Mouse (Mus musculus): Measurements from ENCODE around the gene Glud1. TPM values are rescaled to one million over a fixed set of nuclear protein-coding genes. Genes with fewer than 3 reads are reported as not detected.

The Glud1 gene
- polyA plus RNA-seq, 1 experiment from 2014 or later = 92.8 TPM

DNA sequence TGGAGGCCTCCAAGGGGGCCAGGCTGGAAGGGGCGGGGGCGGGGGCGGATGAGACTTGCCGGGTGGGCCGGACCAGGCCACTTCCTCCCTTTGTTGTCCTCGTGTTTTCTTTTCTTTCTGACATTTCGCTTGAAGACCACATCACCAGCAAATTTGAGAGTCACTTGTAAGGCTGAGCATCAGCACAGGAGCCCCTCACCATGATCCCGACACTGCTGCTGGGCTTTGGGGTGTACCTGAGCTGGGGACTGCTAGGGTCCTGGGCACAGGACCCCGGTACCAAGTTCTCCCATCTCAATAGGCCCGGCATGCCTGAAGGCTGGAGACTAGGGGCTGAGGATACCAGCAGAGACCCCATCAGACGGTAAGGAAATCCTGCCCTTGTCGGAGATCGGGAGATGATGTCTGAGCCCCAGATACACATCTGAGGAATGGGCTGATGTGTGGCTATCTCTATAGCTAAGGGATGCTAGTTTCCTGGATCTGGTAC lies 64.9 kb downstream of the Glud1 start, which contains the start of gene Mmrn2:
Gene Mmrn2, plus strand, starts transcription at position 51 of the 490 bp plus-strand sequence.
- no peak for ATAC-seq
- no peak within 1 kb of the TSS for H3K4me2 ChIP-seq (ENCODE audit: low read length)
- H3K4me3 ChIP-seq (ENCODE audit: low read depth, low read length) = no peak within 1 kb of the TSS
- 88% methylated on average over 13 of the region's 13 CpGs for WGBS
- no peak within 1 kb of the TSS for H3K9ac ChIP-seq (ENCODE audit: low read depth, low read length)
- H3K36me3 ChIP-seq (ENCODE audit: control insufficient read depth, insufficient read depth, low read length) = no peaks in the 10 kb centered on the region
- no peak within 1 kb of the TSS for H3K27ac ChIP-seq (ENCODE audit: low read length)
- peaks cover 7% of the 10 kb centered on the region; the same call in 1 of the 2 replicates for H3K4me1 ChIP-seq (ENCODE audit: control insufficient read depth, insufficient read depth, low read length)
- no peaks in the 10 kb centered on the region for H3K27me3 ChIP-seq (ENCODE audit: control insufficient read depth, insufficient read depth, low read depth, low read length)
- no peaks in the 10 kb centered on the region for H3K9me3 ChIP-seq (replicated peaks; ENCODE audit: control insufficient read depth, low read length, poor library complexity, severe bottlenecking)

DNA sequence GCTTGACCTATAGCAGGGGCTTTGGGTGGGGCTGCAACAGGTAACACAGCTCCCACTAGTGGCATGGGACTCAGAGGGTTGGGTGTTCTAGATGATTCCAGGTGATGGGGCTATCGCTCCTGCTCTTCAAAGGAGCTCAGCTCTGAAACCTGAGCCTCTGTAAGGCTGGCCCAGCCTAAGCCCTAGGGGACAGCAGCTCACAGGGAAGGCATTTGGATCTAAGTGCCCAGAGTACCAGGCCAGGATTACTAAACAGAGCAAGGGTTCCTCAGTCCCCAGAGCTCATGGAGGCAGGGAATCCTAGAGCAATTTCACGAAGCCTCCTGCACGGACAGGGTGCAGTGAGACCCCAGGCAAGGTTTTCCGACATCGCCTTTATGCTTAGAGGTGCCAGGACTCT lies 65.4 kb downstream of the Glud1 start:
- WGBS = 88% methylated on average over 5 of the region's 5 CpGs
- no peak overlapping the region for H3K9ac ChIP-seq (ENCODE audit: low read depth, low read length)
- no peak overlapping the region for H3K4me2 ChIP-seq (ENCODE audit: low read length)
- H3K36me3 ChIP-seq (ENCODE audit: control insufficient read depth, insufficient read depth, low read length) = no peaks in the 10 kb centered on the region
- no peak for ATAC-seq
- peaks cover 7% of the 10 kb centered on the region; the same call in 1 of the 2 replicates for H3K4me1 ChIP-seq (ENCODE audit: control insufficient read depth, insufficient read depth, low read length)
- no peak overlapping the region for H3K4me3 ChIP-seq (ENCODE audit: low read depth, low read length)
- H3K27ac ChIP-seq (ENCODE audit: low read length) = no peak overlapping the region
- H3K9me3 ChIP-seq (replicated peaks; ENCODE audit: control insufficient read depth, low read length, poor library complexity, severe bottlenecking) = no peaks in the 10 kb centered on the region
- no peaks in the 10 kb centered on the region for H3K27me3 ChIP-seq (ENCODE audit: control insufficient read depth, insufficient read depth, low read depth, low read length)

DNA sequence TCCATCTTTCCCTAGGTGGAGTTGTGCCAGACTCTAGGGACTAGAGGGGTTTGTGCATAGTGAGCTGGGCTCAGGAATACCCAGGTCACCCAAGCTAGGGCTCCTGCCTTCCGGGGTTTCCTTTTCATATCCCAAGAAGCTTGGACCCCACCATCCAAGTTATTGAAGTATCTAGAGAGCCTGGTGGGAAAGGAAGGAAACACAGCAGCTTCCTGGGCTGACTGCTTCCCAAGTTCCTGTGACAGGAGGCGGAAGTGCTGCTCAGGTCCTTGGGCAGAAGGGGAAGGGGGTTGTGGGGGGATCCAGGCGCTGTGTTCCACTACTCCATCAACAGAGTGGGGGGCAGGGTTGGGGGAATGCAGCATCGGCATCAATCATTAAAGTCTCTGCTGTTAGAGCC lies 66.6 kb downstream of the Glud1 start:
- no peak overlapping the region for H3K4me2 ChIP-seq (ENCODE audit: low read length)

DNA sequence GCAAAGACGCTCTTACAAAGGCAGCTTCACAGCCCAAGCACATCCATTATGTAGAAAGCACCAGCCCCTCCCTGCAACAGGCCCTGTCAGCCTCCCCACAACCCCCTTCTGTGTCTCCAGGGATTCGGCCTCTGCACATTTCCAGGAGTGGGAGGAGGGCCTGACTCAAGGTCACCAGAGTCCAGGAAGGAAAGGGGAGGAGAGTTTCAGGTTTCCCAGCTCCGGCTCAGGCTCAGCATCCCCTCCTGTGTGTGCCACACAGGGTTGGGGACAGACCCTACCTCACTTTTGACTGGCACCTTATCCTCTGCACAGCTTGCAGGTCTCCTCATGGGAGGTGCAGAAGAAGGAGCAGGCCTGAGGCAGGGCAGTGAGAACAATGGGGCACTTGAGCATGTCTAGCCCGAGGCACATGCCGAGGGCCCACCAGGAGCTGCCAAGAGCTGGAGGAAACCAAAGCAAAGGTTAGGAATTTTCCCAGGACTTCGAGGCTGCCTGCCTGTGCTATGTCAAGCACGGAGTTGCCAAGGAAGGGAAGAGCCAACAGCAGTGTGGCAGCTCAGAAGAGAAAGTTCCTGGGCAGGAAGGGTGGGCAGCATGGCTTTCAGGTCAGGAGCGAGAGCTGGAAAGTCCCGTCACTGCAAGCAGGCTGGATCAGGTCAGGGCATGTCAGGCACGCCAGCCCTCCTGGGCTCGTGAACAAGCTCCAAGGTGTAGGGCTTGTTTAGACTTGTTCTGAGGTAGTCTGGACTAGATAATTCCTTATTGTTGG lies 68.2 kb downstream of the Glud1 start:
- Histone ChIP-seq H3K4me3 (ENCODE audit: low read depth, low read length) (no peak overlapping the region), H3K36me3 (ENCODE audit: control insufficient read depth, insufficient read depth, low read length) (no peaks in the 10 kb centered on the region), H3K9me3 (replicated peaks; ENCODE audit: control insufficient read depth, low read length, poor library complexity, severe bottlenecking) (no peaks in the 10 kb centered on the region), H3K9ac (ENCODE audit: low read depth, low read length) (no peak overlapping the region), H3K27me3 (ENCODE audit: control insufficient read depth, insufficient read depth, low read depth, low read length) (no peaks in the 10 kb centered on the region), H3K4me2 (ENCODE audit: low read length) (no peak overlapping the region), H3K27ac (ENCODE audit: low read length) (0 out of 2 replicates have a peak overlapping the region, but pooled peaks have one; percentile 28), H3K4me1 (ENCODE audit: control insufficient read depth, insufficient read depth, low read length) (peaks cover 7% of the 10 kb centered on the region; the same call in 1 of the 2 replicates)
- 45% methylated on average over 11 of the region's 11 CpGs for WGBS
- peak; percentile 44; the same call in 1 of the 2 replicates for ATAC-seq

More for the DNA sequence above, 66.6 kb downstream of the Glud1 start:
- no peaks in the 10 kb centered on the region for H3K9me3 ChIP-seq (replicated peaks; ENCODE audit: control insufficient read depth, low read length, poor library complexity, severe bottlenecking)
- H3K27me3 ChIP-seq (ENCODE audit: control insufficient read depth, insufficient read depth, low read depth, low read length) = no peaks in the 10 kb centered on the region
- no peak overlapping the region for H3K4me3 ChIP-seq (ENCODE audit: low read depth, low read length)
- ATAC-seq = no peak
- 84% methylated on average over 4 of the region's 4 CpGs for WGBS
- H3K36me3 ChIP-seq (ENCODE audit: control insufficient read depth, insufficient read depth, low read length) = no peaks in the 10 kb centered on the region
- no peak overlapping the region for H3K9ac ChIP-seq (ENCODE audit: low read depth, low read length)
- H3K4me1 ChIP-seq (ENCODE audit: control insufficient read depth, insufficient read depth, low read length) = peaks cover 7% of the 10 kb centered on the region; the same call in 1 of the 2 replicates
- H3K27ac ChIP-seq (ENCODE audit: low read length) = no peak overlapping the region

DNA sequence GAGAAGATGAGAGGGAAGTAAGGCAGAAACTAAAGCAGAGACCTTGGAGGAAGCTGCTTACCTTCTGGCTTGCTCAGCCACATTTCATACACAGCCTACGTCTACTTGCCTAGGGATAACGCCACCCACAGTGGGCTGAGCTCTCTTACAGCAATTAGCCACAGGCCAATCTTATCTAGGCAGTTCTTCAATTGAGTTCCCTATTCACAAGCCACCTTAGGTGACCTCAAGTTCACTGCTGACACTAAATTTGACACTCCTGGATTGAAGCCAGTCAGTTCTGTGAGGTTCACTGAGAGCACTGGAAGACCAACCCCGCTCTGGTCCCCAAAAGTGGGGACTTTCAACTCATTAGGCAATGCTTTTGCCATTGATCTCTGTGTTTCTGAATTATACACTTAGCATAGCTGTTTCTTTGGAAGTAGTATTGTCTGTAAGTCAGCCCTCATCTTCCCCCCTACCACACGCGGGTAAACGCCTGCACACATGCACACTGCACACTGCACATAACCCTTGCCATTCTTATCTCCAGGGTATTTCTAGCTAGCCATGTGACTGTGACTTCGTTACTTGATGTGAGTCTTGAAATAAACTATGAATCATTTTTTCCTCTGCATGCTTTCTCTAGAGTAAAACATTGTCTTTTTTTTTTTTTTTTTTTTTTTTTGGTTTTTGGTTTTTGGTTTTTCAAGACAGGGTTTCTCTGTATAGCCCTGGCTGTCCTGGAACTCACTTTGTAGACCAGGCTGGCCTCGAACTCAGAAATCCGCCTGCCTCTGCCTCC lies 72.6 kb downstream of the Glud1 start:
- peaks cover 7% of the 10 kb centered on the region; the same call in 1 of the 2 replicates for H3K4me1 ChIP-seq (ENCODE audit: control insufficient read depth, insufficient read depth, low read length)
- no peak overlapping the region for H3K27ac ChIP-seq (ENCODE audit: low read length)
- no peak overlapping the region for H3K4me2 ChIP-seq (ENCODE audit: low read length)
- no peak overlapping the region for H3K4me3 ChIP-seq (ENCODE audit: low read depth, low read length)
- H3K9ac ChIP-seq (ENCODE audit: low read depth, low read length) = no peak overlapping the region
- H3K36me3 ChIP-seq (ENCODE audit: control insufficient read depth, insufficient read depth, low read length) = no peaks in the 10 kb centered on the region
- WGBS = 94% methylated on average over 9 of the region's 9 CpGs
- no peak for ATAC-seq
- no peaks in the 10 kb centered on the region for H3K9me3 ChIP-seq (replicated peaks; ENCODE audit: control insufficient read depth, low read length, poor library complexity, severe bottlenecking)
- no peaks in the 10 kb centered on the region for H3K27me3 ChIP-seq (ENCODE audit: control insufficient read depth, insufficient read depth, low read depth, low read length)

DNA sequence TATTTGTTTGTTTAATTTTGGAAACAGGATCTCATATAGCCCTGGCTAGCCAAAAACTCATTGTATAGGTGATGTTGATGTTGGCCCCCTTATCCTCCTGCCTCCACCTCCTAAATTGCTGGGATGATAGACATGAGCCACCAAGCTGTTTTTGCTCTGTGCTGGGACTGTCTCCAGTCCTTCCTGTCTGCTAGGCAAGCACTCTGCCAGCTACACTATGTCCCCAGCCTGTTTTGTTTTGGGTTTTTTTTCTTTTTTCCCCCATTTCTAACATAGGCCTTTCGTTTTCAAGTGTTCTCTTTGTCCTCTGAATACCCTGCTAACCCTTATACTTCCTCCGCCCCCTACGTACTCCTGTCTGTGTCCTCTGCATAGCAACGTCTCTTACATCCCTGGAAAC lies 82.8 kb downstream of the Glud1 start:
- ATAC-seq = 0 out of 2 replicates have a peak, but pooled peaks have one; percentile 42
- Histone ChIP-seq H3K4me2 (ENCODE audit: low read length) (no peak overlapping the region), H3K9ac (ENCODE audit: low read depth, low read length) (no peak overlapping the region), H3K4me3 (ENCODE audit: low read depth, low read length) (no peak overlapping the region), H3K36me3 (ENCODE audit: control insufficient read depth, insufficient read depth, low read length) (no peaks in the 10 kb centered on the region), H3K27ac (ENCODE audit: low read length) (no peak overlapping the region), H3K4me1 (ENCODE audit: control insufficient read depth, insufficient read depth, low read length) (no peaks in the 10 kb centered on the region), H3K27me3 (ENCODE audit: control insufficient read depth, insufficient read depth, low read depth, low read length) (no peaks in the 10 kb centered on the region), H3K9me3 (replicated peaks; ENCODE audit: control insufficient read depth, low read length, poor library complexity, severe bottlenecking) (no peaks in the 10 kb centered on the region)
- whole genome bisulfite sequencing = 32% methylated on average over 4 of the region's 4 CpGs

Other genes with a start within 250 kb of the Glud1 start
- 0.24 TPM in 1 of 2 replicates, not detected in the other for gene Anxa8, start 224.7 kb upstream of the Glud1 start, polyA plus RNA-seq (2015; fragmentation: Nextera tagmentation; extraction: Ambion mirVana)
- not detected in 2 replicates for gene A630023A22Rik, start 208.0 kb upstream of the Glud1 start, polyA plus RNA-seq (2015; fragmentation: Nextera tagmentation; extraction: Ambion mirVana)
- gene Npy4r, start 158.2 kb upstream of the Glud1 start, polyA plus RNA-seq (2015; fragmentation: Nextera tagmentation; extraction: Ambion mirVana) = 0.19 and 0.23 TPM in 2 replicates
- 8.5 and 8.7 TPM in 2 replicates for gene Gprin2, start 109.1 kb upstream of the Glud1 start, polyA plus RNA-seq (2015; fragmentation: Nextera tagmentation; extraction: Ambion mirVana)
- gene Syt15, start 91.1 kb upstream of the Glud1 start, polyA plus RNA-seq (2015; fragmentation: Nextera tagmentation; extraction: Ambion mirVana) = 0.63 and 0.68 TPM in 2 replicates
- gene Shld2, start 234 bp upstream of the Glud1 start, polyA plus RNA-seq (2015; fragmentation: Nextera tagmentation; extraction: Ambion mirVana) = 4.8 and 6.4 TPM in 2 replicates
- not detected in 2 replicates for gene Fam25c, start 44.7 kb downstream of the Glud1 start, polyA plus RNA-seq (2015; fragmentation: Nextera tagmentation; extraction: Ambion mirVana)
- 27.6 and 31.0 TPM in 2 replicates for gene Sncg, start 64.1 kb downstream of the Glud1 start, polyA plus RNA-seq (2015; fragmentation: Nextera tagmentation; extraction: Ambion mirVana)
- 3.5 and 3.6 TPM in 2 replicates for gene Mmrn2, start 64.7 kb downstream of the Glud1 start, polyA plus RNA-seq (2015; fragmentation: Nextera tagmentation; extraction: Ambion mirVana)
- 15.2 and 15.4 TPM in 2 replicates for gene Bmpr1a, start 192.6 kb downstream of the Glud1 start, polyA plus RNA-seq (2015; fragmentation: Nextera tagmentation; extraction: Ambion mirVana)
- not detected in 2 replicates for gene 9230112D13Rik, start 212.1 kb downstream of the Glud1 start, polyA plus RNA-seq (2015; fragmentation: Nextera tagmentation; extraction: Ambion mirVana)